In the genomic region with DNA sequence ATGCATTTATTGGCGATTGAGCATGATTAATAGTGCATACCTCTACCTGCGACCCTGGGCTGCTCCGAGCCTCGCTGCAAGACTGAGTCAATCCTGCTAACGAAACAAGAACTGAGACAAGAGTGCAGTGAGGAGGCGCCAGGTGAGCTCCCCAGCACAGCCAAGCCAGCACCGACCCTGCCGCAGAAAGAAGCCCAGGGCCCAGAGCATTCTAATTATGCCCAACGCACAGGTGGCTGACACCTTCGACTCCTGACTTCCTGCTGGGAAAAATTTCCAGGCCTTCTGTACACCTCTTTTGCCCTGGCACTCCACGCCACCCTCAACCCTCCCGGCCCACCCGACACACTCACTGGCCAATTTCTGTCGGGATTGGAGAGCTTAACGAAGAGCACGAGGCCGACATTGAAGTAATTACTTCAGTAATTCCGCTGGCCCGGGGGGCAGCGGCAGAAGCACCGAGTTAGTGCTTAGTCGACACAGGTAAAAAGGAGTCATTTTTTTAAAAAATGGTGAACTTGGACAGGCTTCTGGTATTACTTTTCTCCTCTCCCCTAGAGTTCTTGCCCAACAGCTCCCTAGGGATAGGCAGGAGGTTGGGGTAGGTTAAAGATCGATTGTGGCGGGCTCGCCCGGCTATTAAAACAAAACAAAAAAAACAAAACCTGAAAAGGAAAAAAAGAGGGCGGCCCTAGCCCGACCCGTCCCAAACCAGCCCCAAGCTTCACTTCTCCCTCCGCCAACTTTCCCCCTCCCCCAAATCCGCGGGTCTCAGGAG, we compare ENCODE assay signal across 8 mouse cellular contexts. TPM values are rescaled to one million over a fixed set of nuclear protein-coding genes. Genes with fewer than 3 reads are reported as not detected.
DNase-seq lines count a peak whose midpoint lies in the region; ATAC-seq and TF ChIP-seq lines count a peak whose summit lies in the region.

No protein-coding gene starts in this region.

- peak overlapping the region; percentile 100 for H3K27ac ChIP-seq in stomach, postnatal 0 days (replicated peaks)

- no peaks in the 10 kb centered on the region for H3K27me3 ChIP-seq in erythroblast, embryonic 14.5 days (ENCODE audit: control insufficient read depth)
- no peaks in the 10 kb centered on the region for H3K27me3 ChIP-seq in stomach, postnatal 0 days (ENCODE audit: control insufficient read depth, insufficient read depth, low read length)

- peaks cover 41% of the 10 kb centered on the region for H3K36me3 ChIP-seq in erythroblast, embryonic 14.5 days (ENCODE audit: control insufficient read depth)
- no peaks in the 10 kb centered on the region for H3K36me3 ChIP-seq in stomach, postnatal 0 days (ENCODE audit: control insufficient read depth, insufficient read depth, low read length)

- no peak for TF ChIP-seq CTCF in stomach, postnatal 0 days (IDR thresholded peaks at IDR 0.05; ENCODE audit: low read depth)

- peaks cover 23% of the 10 kb centered on the region for H3K4me1 ChIP-seq in erythroblast, embryonic 14.5 days (ENCODE audit: control insufficient read depth)
- H3K4me1 ChIP-seq in stomach, postnatal 0 days (replicated peaks; ENCODE audit: control insufficient read depth, insufficient read depth), result 0 out of 2 replicates have a peak, but pooled peaks cover 7% of the 10 kb centered on the region

- peak overlapping the region; percentile 87 for H3K4me3 ChIP-seq in erythroblast, embryonic 14.5 days (replicated peaks)
- H3K4me3 ChIP-seq in stomach, postnatal 0 days (ENCODE audit: low read depth, low read length), result peak overlapping the region; percentile 90

- peak overlapping the region; percentile 91 for H3K9ac ChIP-seq in stomach, postnatal 0 days (ENCODE audit: low read length)

- H3K4me2 ChIP-seq in stomach, postnatal 0 days (replicated peaks; ENCODE audit: low read depth), result peak overlapping the region; percentile 93

- peak; percentile 34 for DNase-seq in adrenal gland, adult 2 months
- DNase-seq in adrenal gland, adult 8-10 months, result no peak
- DNase-seq in ZHBTc4 (ENCODE audit: low read depth, low spot score), result peak; percentile 32
- peak; percentile 12 for DNase-seq in kidney, adult 11 months
- DNase-seq in lung, postnatal 14 days, result peak; percentile 13
- peak; percentile 32 for DNase-seq in stomach, postnatal 0 days (ENCODE audit: low spot score)
- no peak for DNase-seq in right cerebral cortex, postnatal 25 days

- no peak for ATAC-seq in stomach, postnatal 0 days (ENCODE audit: low FRiP score, low TSS enrichment)

- TF ChIP-seq EP300 in stomach, postnatal 0 days (optimal IDR thresholded peaks at IDR 0.05), result no peak

- under 1% methylated on average over 31 of the region's 32 CpGs for WGBS in stomach, postnatal 0 days

- no peaks in the 10 kb centered on the region; the same call in 1 of the 2 replicates for H3K9me3 ChIP-seq in erythroblast, embryonic 14.5 days (ENCODE audit: control insufficient read depth, low read length)
- H3K9me3 ChIP-seq in stomach, postnatal 0 days (ENCODE audit: control insufficient read depth, low read length), result no peaks in the 10 kb centered on the region

RNA-seq across cellular contexts. Expression of gene Prpf38b, which starts 1.0 kb away (rescaled TPM):
- 10 to 100 TPM; 39.8 to 77.9 TPM for total RNA-seq in adrenal gland, adult 2 months (2021)
- polyA plus RNA-seq in adrenal gland, adult 2 months (2012; rRNA removed), result 108 and 117 TPM in 2 replicates
- 10 to 100 TPM; 43.0 to 81.4 (median 55.3) TPM for total RNA-seq in adrenal gland, adult 8-10 months (2022)
- 6.5 and 6.8 TPM in 2 replicates for polyA plus RNA-seq in erythroblast, embryonic 14.5 days (2012)
- 26.1 and 31.1 TPM in 2 replicates for polyA plus RNA-seq in stomach, postnatal 0 days (2015; fragmentation: Nextera tagmentation; extraction: Ambion mirVana)

RNA-seq across cellular contexts. Expression of gene Fndc7, which starts 20.7 kb away (rescaled TPM):
- 1 to 10 TPM in 1 of 2 experiments, under 1 TPM in 1; 0.35 to 1.1 TPM for total RNA-seq in adrenal gland, adult 2 months (2021)
- 0.19 and 0.25 TPM in 2 replicates for polyA plus RNA-seq in adrenal gland, adult 2 months (2012; rRNA removed)
- 1 to 10 TPM in 2 of 4 experiments, under 1 TPM in 2; 0.35 to 2.2 (median 0.90) TPM for total RNA-seq in adrenal gland, adult 8-10 months (2022)
- 0.01 TPM in 1 of 2 replicates, not detected in the other for polyA plus RNA-seq in erythroblast, embryonic 14.5 days (2012)
- 0.28 and 0.67 TPM in 2 replicates for polyA plus RNA-seq in stomach, postnatal 0 days (2015; fragmentation: Nextera tagmentation; extraction: Ambion mirVana)

RNA-seq across cellular contexts. Expression of gene Henmt1, which starts 29.2 kb away (rescaled TPM):
- not detected for total RNA-seq in adrenal gland, adult 2 months (2021)
- polyA plus RNA-seq in adrenal gland, adult 2 months (2012; rRNA removed), result not detected in 2 replicates
- under 1 TPM in 1 of 4 experiments, not detected in 3; 0.17 TPM for total RNA-seq in adrenal gland, adult 8-10 months (2022)
- polyA plus RNA-seq in erythroblast, embryonic 14.5 days (2012), result not detected in 2 replicates
- polyA plus RNA-seq in stomach, postnatal 0 days (2015; fragmentation: Nextera tagmentation; extraction: Ambion mirVana), result 0.15 and 0.25 TPM in 2 replicates

RNA-seq across cellular contexts. Expression of gene Gm9857, which starts 29.8 kb away (rescaled TPM):
- total RNA-seq in adrenal gland, adult 2 months (2021), result not detected
- not detected in 2 replicates for polyA plus RNA-seq in adrenal gland, adult 2 months (2012; rRNA removed)
- total RNA-seq in adrenal gland, adult 8-10 months (2022), result not detected
- polyA plus RNA-seq in erythroblast, embryonic 14.5 days (2012), result not detected in 2 replicates
- not detected in 2 replicates for polyA plus RNA-seq in stomach, postnatal 0 days (2015; fragmentation: Nextera tagmentation; extraction: Ambion mirVana)

Comparison
In these comparisons a context has a peak if more than half of its experiments do, and no peak if none do; other contexts are left out.
1. DNase-seq: peak in adrenal gland, adult 2 months (single experiment), ZHBTc4 (single experiment), kidney, adult 11 months (single experiment), lung, postnatal 14 days (single experiment) and stomach, postnatal 0 days (single experiment); none in adrenal gland, adult 8-10 months (single experiment) and right cerebral cortex, postnatal 25 days (single experiment).